Mouse (Mus musculus): ENCODE results near the gene Wdr3. TPM values are rescaled to one million over a fixed set of nuclear protein-coding genes. Genes with fewer than 3 reads are reported as not detected.

Wdr3 gene
- polyA plus RNA-seq, 1 experiment from 2014 or later = 27.4 TPM

DNA sequence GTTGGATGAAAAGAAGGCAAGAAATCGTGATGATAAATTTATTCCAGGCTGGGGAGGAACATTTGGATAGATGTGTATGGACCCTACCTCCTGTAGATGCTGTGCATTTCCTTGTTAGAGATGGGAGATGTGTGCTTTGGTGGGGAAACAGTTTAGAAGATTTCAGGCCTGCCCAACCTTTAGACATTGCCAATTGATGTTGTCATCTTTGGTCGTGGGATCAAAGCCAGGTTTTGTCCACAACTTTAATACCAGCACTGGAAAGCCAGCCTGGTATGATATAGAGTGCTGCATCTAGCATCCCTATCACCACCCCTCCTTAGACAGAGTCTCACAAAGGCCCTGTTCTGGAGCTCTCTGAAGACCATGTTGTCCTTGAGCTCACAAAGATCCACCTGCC, 1.3 kb upstream of the Wdr3 start:
- H3K27ac ChIP-seq (ENCODE audit: low read depth, low read length) = no peak overlapping the region
- WGBS (ENCODE audit: insufficient replicate concordance) = 69% methylated on average over 2 of the region's 2 CpGs
- ATAC-seq (replicated peaks; ENCODE audit: insufficient number of reproducible peaks, low FRiP score, low TSS enrichment) = no peak
- no peak overlapping the region for H3K4me2 ChIP-seq
- no peaks in the 10 kb centered on the region for H3K27me3 ChIP-seq (ENCODE audit: control insufficient read depth, insufficient read depth, low read length)
- H3K9ac ChIP-seq (ENCODE audit: low read depth, low read length) = no peak overlapping the region
- peaks cover 9% of the 10 kb centered on the region for H3K36me3 ChIP-seq (ENCODE audit: control insufficient read depth, insufficient read depth, low read length)
- H3K4me1 ChIP-seq (ENCODE audit: control insufficient read depth, insufficient read depth, low read length) = peaks cover 10% of the 10 kb centered on the region
- H3K9me3 ChIP-seq (replicated peaks; ENCODE audit: control insufficient read depth, low read length) = no peaks in the 10 kb centered on the region
- no peak overlapping the region for H3K4me3 ChIP-seq (ENCODE audit: low read depth, low read length)

- H3K9ac ChIP-seq (ENCODE audit: low read depth, low read length) = peak overlapping the region; percentile 87
- H3K36me3 ChIP-seq (ENCODE audit: control insufficient read depth, insufficient read depth, low read length) = peaks cover 14% of the 10 kb centered on the region
- peaks cover 10% of the 10 kb centered on the region for H3K4me1 ChIP-seq (ENCODE audit: control insufficient read depth, insufficient read depth, low read length)
- 0 out of 2 replicates have a peak, but pooled peaks have one; percentile 10 for ATAC-seq (replicated peaks; ENCODE audit: insufficient number of reproducible peaks, low FRiP score, low TSS enrichment)
- H3K27me3 ChIP-seq (ENCODE audit: control insufficient read depth, insufficient read depth, low read length) = no peaks in the 10 kb centered on the region
- under 1% methylated on average over 35 of the region's 35 CpGs for WGBS (ENCODE audit: insufficient replicate concordance)
- H3K27ac ChIP-seq (ENCODE audit: low read depth, low read length) = peak overlapping the region; percentile 59
- H3K9me3 ChIP-seq (replicated peaks; ENCODE audit: control insufficient read depth, low read length) = no peaks in the 10 kb centered on the region
- peak overlapping the region; percentile 66 for H3K4me3 ChIP-seq (ENCODE audit: low read depth, low read length)
- peak overlapping the region; percentile 92 for H3K4me2 ChIP-seq
Observed at GRCm38 (mm10) chr3:100161665-100162314, 417 bp downstream of the Wdr3 start.

DNA sequence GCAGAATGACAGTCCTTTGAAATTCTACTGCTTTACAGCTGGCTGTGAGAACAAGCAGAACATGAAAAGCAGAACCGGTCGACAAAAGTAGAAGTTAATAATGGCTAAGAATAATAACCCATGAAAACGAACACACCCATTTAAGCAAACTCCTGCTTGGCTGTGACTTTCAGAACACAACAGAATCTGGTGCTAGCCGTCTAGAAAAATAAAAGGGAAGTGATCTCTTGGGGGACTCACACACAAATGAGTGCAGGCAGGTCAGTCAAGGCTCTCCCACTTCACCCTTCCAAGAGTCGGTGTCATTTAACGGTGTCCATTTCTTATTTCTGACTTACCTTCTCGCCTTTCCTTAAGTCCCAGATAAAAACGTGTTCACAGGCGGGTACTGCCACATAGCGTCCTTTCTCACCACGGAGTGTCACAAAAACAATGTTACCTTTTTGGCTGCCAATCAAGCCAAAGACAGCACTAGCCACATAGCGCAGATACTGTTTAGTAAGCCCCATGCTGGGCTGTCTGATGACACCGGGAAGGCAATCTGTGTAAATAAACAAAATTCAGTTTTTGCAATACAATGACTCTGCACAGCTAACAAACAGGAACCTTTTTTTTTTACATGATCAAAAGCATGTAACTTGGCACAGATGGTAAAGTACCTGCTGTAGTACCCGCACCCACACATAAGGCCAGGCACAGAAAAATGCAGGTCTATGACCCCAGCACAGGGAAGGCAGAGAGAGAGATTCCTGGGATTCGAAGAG, 1.3 kb downstream of the Wdr3 start:
- Histone ChIP-seq H3K4me3 (ENCODE audit: low read depth, low read length) (peak overlapping the region; percentile 66), H3K4me2 (peak overlapping the region; percentile 92), H3K4me1 (ENCODE audit: control insufficient read depth, insufficient read depth, low read length) (peaks cover 10% of the 10 kb centered on the region), H3K9ac (ENCODE audit: low read depth, low read length) (peak overlapping the region; percentile 87; the same call in 1 of the 2 replicates), H3K36me3 (ENCODE audit: control insufficient read depth, insufficient read depth, low read length) (peaks cover 14% of the 10 kb centered on the region), H3K9me3 (replicated peaks; ENCODE audit: control insufficient read depth, low read length) (no peaks in the 10 kb centered on the region), H3K27ac (ENCODE audit: low read depth, low read length) (no peak overlapping the region), H3K27me3 (ENCODE audit: control insufficient read depth, insufficient read depth, low read length) (no peaks in the 10 kb centered on the region)
- WGBS (ENCODE audit: insufficient replicate concordance) = 82% methylated on average over 15 of the region's 15 CpGs
- no peak for ATAC-seq (replicated peaks; ENCODE audit: insufficient number of reproducible peaks, low FRiP score, low TSS enrichment)

GRCm38 (mm10) chr3:100122445-100122844, 39.8 kb downstream of the Wdr3 start:
- Histone ChIP-seq H3K9me3 (replicated peaks; ENCODE audit: control insufficient read depth, low read length) (no peaks in the 10 kb centered on the region), H3K27ac (ENCODE audit: low read depth, low read length) (no peak overlapping the region), H3K4me1 (ENCODE audit: control insufficient read depth, insufficient read depth, low read length) (no peaks in the 10 kb centered on the region), H3K4me3 (ENCODE audit: low read depth, low read length) (no peak overlapping the region), H3K9ac (ENCODE audit: low read depth, low read length) (no peak overlapping the region), H3K4me2 (no peak overlapping the region), H3K36me3 (ENCODE audit: control insufficient read depth, insufficient read depth, low read length) (no peaks in the 10 kb centered on the region), H3K27me3 (ENCODE audit: control insufficient read depth, insufficient read depth, low read length) (no peaks in the 10 kb centered on the region)
- 66% methylated on average over 1 of the region's 1 CpGs for WGBS (ENCODE audit: insufficient replicate concordance)
- ATAC-seq (replicated peaks; ENCODE audit: insufficient number of reproducible peaks, low FRiP score, low TSS enrichment) = no peak

GRCm38 (mm10) chr3:100121961-100122360, 40.2 kb downstream of the Wdr3 start:
- H3K9ac ChIP-seq (ENCODE audit: low read depth, low read length) = no peak overlapping the region
- H3K36me3 ChIP-seq (ENCODE audit: control insufficient read depth, insufficient read depth, low read length) = no peaks in the 10 kb centered on the region
- 70% methylated on average over 2 of the region's 2 CpGs for WGBS (ENCODE audit: insufficient replicate concordance)
- no peak overlapping the region for H3K4me3 ChIP-seq (ENCODE audit: low read depth, low read length)
- H3K27me3 ChIP-seq (ENCODE audit: control insufficient read depth, insufficient read depth, low read length) = no peaks in the 10 kb centered on the region
- no peak overlapping the region for H3K4me2 ChIP-seq
- H3K4me1 ChIP-seq (ENCODE audit: control insufficient read depth, insufficient read depth, low read length) = no peaks in the 10 kb centered on the region
- H3K9me3 ChIP-seq (replicated peaks; ENCODE audit: control insufficient read depth, low read length) = no peaks in the 10 kb centered on the region
- H3K27ac ChIP-seq (ENCODE audit: low read depth, low read length) = no peak overlapping the region
- no peak for ATAC-seq (replicated peaks; ENCODE audit: insufficient number of reproducible peaks, low FRiP score, low TSS enrichment)

DNA sequence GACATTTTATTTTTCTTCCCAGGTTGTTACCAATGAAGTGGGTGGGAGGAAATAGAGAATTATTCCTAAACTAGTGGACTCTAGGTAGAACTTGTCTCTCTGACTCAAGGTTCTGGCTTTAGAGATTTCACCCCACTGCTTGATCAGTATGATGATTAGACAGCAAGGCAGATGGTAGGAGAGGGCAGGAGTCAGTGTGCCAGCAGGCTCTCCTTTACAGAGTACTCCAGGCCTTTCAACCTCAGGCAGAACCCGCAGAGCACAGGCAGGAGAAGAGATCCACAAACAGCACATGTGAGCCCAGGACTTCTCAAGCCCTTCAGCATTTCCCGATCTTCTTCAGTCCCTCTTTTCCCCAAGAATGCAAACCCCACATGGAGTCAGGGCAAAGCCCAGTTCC, 43.5 kb downstream of the Wdr3 start:
- H3K27me3 ChIP-seq (ENCODE audit: control insufficient read depth, insufficient read depth, low read length) = no peaks in the 10 kb centered on the region
- ATAC-seq (replicated peaks; ENCODE audit: insufficient number of reproducible peaks, low FRiP score, low TSS enrichment) = no peak
- WGBS (ENCODE audit: insufficient replicate concordance) = 78% methylated on average over 2 of the region's 2 CpGs
- H3K4me2 ChIP-seq = no peak overlapping the region
- H3K27ac ChIP-seq (ENCODE audit: low read depth, low read length) = no peak overlapping the region
- no peaks in the 10 kb centered on the region for H3K4me1 ChIP-seq (ENCODE audit: control insufficient read depth, insufficient read depth, low read length)
- no peaks in the 10 kb centered on the region for H3K9me3 ChIP-seq (replicated peaks; ENCODE audit: control insufficient read depth, low read length)
- H3K4me3 ChIP-seq (ENCODE audit: low read depth, low read length) = no peak overlapping the region
- H3K36me3 ChIP-seq (ENCODE audit: control insufficient read depth, insufficient read depth, low read length) = no peaks in the 10 kb centered on the region
- H3K9ac ChIP-seq (ENCODE audit: low read depth, low read length) = no peak overlapping the region

GRCm38 (mm10) chr3:100106736-100107135, 55.5 kb downstream of the Wdr3 start:
- H3K9me3 ChIP-seq (replicated peaks; ENCODE audit: control insufficient read depth, low read length) = no peaks in the 10 kb centered on the region
- no peaks in the 10 kb centered on the region for H3K27me3 ChIP-seq (ENCODE audit: control insufficient read depth, insufficient read depth, low read length)
- H3K36me3 ChIP-seq (ENCODE audit: control insufficient read depth, insufficient read depth, low read length) = no peaks in the 10 kb centered on the region
- H3K4me2 ChIP-seq = no peak overlapping the region
- H3K27ac ChIP-seq (ENCODE audit: low read depth, low read length) = no peak overlapping the region
- H3K4me3 ChIP-seq (ENCODE audit: low read depth, low read length) = no peak overlapping the region
- H3K9ac ChIP-seq (ENCODE audit: low read depth, low read length) = no peak overlapping the region
- 86% methylated on average over 2 of the region's 2 CpGs for WGBS (ENCODE audit: insufficient replicate concordance)
- no peaks in the 10 kb centered on the region for H3K4me1 ChIP-seq (ENCODE audit: control insufficient read depth, insufficient read depth, low read length)
- ATAC-seq (replicated peaks; ENCODE audit: insufficient number of reproducible peaks, low FRiP score, low TSS enrichment) = no peak

DNA sequence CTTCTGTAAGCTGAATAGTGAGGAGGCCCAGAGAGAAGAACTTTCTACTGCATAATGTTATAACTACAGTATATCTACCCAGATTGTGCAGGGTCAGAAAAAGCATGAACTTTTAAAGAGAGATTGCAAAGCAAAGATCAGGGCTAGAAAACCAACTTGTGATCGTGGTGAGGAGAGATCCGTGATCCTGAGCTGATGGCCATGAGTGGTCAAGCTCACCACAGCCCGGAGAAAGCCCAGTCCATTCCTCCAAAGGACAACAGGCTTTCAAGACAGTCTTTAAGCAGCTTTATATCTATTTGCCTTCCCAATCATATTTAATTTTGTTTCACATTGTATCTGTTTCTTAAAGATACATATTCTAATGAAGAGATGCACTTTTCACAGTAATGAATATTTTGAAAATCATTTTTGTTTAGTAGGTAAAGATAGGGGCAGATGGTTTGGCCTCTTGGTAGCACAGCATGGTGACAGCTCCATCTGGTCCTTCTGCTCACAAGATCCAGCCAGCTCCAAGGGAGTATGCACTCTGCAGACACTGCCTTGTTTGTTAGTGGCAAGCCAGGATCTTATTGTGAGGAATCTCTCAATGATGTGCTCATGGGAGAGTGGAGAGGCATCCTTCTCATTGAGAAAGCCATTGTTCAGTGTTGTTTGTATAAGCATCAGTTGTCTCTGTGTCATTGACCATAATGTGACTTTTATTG, 59.7 kb downstream of the Wdr3 start:
- Histone ChIP-seq H3K4me3 (ENCODE audit: low read depth, low read length) (no peak overlapping the region), H3K9me3 (replicated peaks; ENCODE audit: control insufficient read depth, low read length) (no peaks in the 10 kb centered on the region), H3K27ac (ENCODE audit: low read depth, low read length) (no peak overlapping the region), H3K36me3 (ENCODE audit: control insufficient read depth, insufficient read depth, low read length) (no peaks in the 10 kb centered on the region), H3K9ac (ENCODE audit: low read depth, low read length) (no peak overlapping the region), H3K4me1 (ENCODE audit: control insufficient read depth, insufficient read depth, low read length) (no peaks in the 10 kb centered on the region), H3K4me2 (no peak overlapping the region), H3K27me3 (ENCODE audit: control insufficient read depth, insufficient read depth, low read length) (no peaks in the 10 kb centered on the region)
- 72% methylated on average over 3 of the region's 3 CpGs for WGBS (ENCODE audit: insufficient replicate concordance)
- no peak for ATAC-seq (replicated peaks; ENCODE audit: insufficient number of reproducible peaks, low FRiP score, low TSS enrichment)
